Mouse (Mus musculus) kidney, embryonic 14.5 days (tissue): Measurements from ENCODE around the gene Meis3. TPM values are rescaled to one million over a fixed set of nuclear protein-coding genes. Genes with fewer than 3 reads are reported as not detected.
A peak's percentile ranks its signal among the peaks of the same experiment; 100 is the strongest.

Source experiments
- ATAC-seq: fragments of 200-750 bp; cut with Nextera tagmentation; 2 replicates; pipeline ENCODE4 v1.8.0; 2017; ENCODE audit warnings: moderate number of reproducible peaks, mild to moderate bottlenecking, moderate TSS enrichment, moderate library complexity; ENCODE audit not compliant: low FRiP score, low TSS enrichment
- H3K27ac ChIP-seq: fragments of 300-500 bp; sonication (generic); 2 replicates; pipeline ENCODE4 v1.5.1; 2014; ENCODE audit warnings: low read depth, mild to moderate bottlenecking, low read length, moderate library complexity, mixed read lengths
- H3K27me3 ChIP-seq: fragments of 300-500 bp; sonication (generic); 2 replicates; pipeline ENCODE4 v1.6.1; 2014; ENCODE audit warnings: mild to moderate bottlenecking, low read length; ENCODE audit not compliant: control insufficient read depth, insufficient read depth
- H3K36me3 ChIP-seq: fragments of 300-500 bp; sonication (generic); 2 replicates; pipeline ENCODE4 v1.6.1; 2014; ENCODE audit warnings: low read length, mixed read lengths; ENCODE audit not compliant: control insufficient read depth, insufficient read depth
- H3K4me1 ChIP-seq: fragments of 300-500 bp; sonication (generic); 2 replicates; pipeline ENCODE4 v1.6.1; 2014; ENCODE audit warnings: low read length, mixed read lengths; ENCODE audit not compliant: control insufficient read depth, insufficient read depth
- H3K4me2 ChIP-seq: fragments of 300-500 bp; sonication (generic); replicated peaks from 2 replicates; pipeline ENCODE4 v1.6.1; 2014; ENCODE audit warnings: low read depth, mild to moderate bottlenecking, low read length
- H3K4me3 ChIP-seq: fragments of 300-500 bp; sonication (generic); 2 replicates; pipeline ENCODE4 v1.5.1; 2014; ENCODE audit warnings: mild to moderate bottlenecking, low read length
- H3K9ac ChIP-seq: fragments of 300-500 bp; sonication (generic); 2 replicates; pipeline ENCODE4 v1.6.1; 2014; ENCODE audit warnings: low read depth, mild to moderate bottlenecking, low read length, moderate library complexity
- H3K9me3 ChIP-seq: fragments of 300-500 bp; sonication (generic); 2 replicates; pipeline ENCODE4 v1.6.1; 2016; ENCODE audit warnings: low read length; ENCODE audit not compliant: control insufficient read depth
- WGBS: fragments of 180-500 bp; shearing (Covaris S2); extraction: QIAGEN DNeasy Blood & Tissue Kit; methylation state at CpG from one replicate; pipeline ENCODE4 v1.1.7; 2014; 5-methylcytosine and 5-hydroxymethylcytosine counted together
- polyA plus RNA-seq: library from polyadenylated mRNA; unstranded; fragments of >200 nt; fragmentation: Nextera tagmentation; extraction: Ambion mirVana; gene quantifications from 2 replicates; pipeline ENCODE4 v1.2.1, GENCODE M21; 2014

Meis3 gene
- polyA plus RNA-seq, 1 experiment from 2014 or later = 28.0 TPM

DNA sequence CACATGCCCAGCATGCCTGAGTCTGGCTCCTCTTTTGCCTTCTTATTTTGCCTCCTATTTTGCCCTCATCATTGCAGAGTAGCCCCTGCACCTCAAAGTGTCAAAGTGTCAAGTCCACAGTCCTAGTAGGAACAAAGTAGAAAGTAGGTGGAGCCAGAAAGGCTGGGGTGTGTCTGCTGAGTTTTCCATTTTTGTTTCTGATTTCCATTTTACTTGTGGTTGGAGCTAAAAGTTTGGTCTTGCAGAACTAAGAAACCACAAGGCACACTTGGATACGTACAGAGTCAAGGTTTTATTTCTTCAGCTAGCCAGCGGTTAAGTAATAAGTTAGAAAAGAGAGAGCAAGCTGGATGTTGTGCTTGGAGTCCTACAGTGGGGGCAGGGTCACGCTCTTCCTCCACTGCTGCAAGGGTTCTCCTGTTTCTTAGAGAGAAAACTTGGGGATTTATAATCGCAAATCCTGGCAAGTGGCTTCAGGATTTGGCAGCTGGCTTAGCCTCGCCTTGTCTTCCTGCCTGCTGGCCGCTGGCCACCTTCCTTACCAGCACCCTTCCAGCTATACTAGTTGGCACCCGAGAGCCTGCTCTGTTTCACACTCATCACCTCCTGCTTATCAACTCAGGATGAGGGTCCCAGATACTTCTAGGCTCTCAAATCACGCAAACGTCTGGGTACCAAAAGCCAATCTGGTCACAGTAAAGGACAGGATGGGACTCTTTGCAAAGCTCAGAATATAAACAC is 19.6 kb upstream of the Meis3 start:
- no peak overlapping the region for H3K4me2 ChIP-seq
- H3K9ac ChIP-seq = no peak overlapping the region
- no peak overlapping the region for H3K27ac ChIP-seq
- 72% methylated on average over 9 of the region's 9 CpGs for WGBS
- H3K36me3 ChIP-seq = no peaks in the 10 kb centered on the region
- H3K4me3 ChIP-seq = no peak overlapping the region
- no peaks in the 10 kb centered on the region for H3K9me3 ChIP-seq
- ATAC-seq = no peak
- no peaks in the 10 kb centered on the region for H3K4me1 ChIP-seq
- peaks cover 12% of the 10 kb centered on the region for H3K27me3 ChIP-seq

DNA sequence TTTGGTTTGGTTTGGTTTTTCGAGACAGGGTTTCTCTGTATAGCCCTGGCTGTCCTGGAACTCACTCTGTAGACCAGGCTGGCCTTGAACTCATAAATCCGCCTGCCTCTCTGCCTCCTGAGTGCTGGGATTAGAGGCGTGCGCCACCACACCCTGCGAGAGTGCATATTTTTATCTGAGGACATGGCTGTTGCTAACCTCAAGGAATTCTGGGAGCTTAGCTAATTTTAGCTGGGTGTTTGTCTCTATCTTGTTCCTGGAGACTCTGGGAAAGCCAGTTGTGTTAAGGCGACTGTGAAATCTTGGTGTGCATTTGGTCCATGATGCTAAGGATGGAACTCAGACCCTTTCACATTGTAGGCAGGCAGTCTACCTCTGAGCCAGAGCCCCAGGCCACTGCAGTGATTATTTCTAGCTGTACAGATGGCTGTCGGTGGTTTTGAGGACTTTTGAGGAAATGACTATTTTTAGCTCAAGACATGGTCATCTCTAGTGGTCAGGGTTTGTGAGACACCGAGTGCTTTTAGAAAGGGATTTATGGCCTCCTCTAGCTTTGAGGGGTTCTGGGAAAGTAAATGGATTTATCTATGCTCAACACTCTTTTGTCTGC is 18.7 kb upstream of the Meis3 start:
- no peaks in the 10 kb centered on the region for H3K9me3 ChIP-seq
- no peaks in the 10 kb centered on the region for H3K36me3 ChIP-seq
- no peak for ATAC-seq
- no peak overlapping the region for H3K4me3 ChIP-seq
- H3K27me3 ChIP-seq = peaks cover 12% of the 10 kb centered on the region
- H3K4me2 ChIP-seq = no peak overlapping the region
- no peak overlapping the region for H3K9ac ChIP-seq
- 73% methylated on average over 8 of the region's 8 CpGs for WGBS
- H3K27ac ChIP-seq = no peak overlapping the region
- H3K4me1 ChIP-seq = no peaks in the 10 kb centered on the region

DNA sequence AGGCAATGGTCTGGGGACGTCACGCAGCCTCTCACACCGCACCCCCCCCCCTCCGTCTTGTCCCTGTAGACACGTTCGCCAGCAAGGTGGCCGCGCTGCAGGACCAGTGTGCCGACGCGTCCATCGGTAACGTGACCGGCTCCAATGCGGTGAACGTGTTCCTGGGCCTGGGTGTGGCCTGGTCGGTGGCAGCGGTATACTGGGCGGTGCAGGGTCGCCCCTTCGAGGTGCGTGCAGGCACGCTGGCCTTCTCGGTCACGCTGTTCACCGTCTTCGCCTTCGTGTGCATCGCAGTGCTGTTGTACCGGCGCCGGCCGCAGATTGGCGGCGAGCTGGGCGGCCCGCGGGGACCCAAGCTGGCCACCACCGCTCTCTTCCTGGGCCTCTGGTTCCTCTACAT is 16.2 kb upstream of the Meis3 start:
- no peaks in the 10 kb centered on the region for H3K36me3 ChIP-seq
- 0 out of 2 replicates have a peak overlapping the region, but pooled peaks have one; percentile 12 for H3K4me3 ChIP-seq
- H3K27ac ChIP-seq = no peak overlapping the region
- H3K4me1 ChIP-seq = no peaks in the 10 kb centered on the region
- peaks cover 12% of the 10 kb centered on the region for H3K27me3 ChIP-seq
- H3K9me3 ChIP-seq = no peaks in the 10 kb centered on the region
- H3K9ac ChIP-seq = no peak overlapping the region
- peak overlapping the region; percentile 16 for H3K4me2 ChIP-seq
- WGBS = 19% methylated on average over 39 of the region's 39 CpGs
- ATAC-seq = peak; percentile 53; the same call in 1 of the 2 replicates

DNA sequence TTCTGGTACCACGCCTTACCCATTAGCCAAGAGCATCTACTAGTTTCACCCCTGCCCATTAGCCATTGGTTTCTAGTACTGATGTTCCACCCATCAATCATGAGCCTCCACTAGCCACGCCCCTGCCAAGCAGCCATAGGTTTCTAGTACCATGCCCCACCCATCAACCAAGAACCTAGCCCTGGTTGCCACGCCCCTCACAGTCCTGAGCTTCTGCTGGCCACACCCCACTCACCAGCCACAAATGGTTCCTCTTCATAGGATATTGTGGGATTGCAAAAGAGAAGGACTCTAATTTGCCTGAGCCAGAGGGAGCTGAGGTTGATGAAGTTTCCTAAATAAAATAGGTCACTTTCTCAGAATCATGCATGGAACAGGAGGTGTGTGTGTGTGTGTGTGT is 14.2 kb upstream of the Meis3 start:
- H3K4me1 ChIP-seq = no peaks in the 10 kb centered on the region
- H3K9me3 ChIP-seq = no peaks in the 10 kb centered on the region
- no peak overlapping the region for H3K4me3 ChIP-seq
- peaks cover 12% of the 10 kb centered on the region for H3K27me3 ChIP-seq
- no peak for ATAC-seq
- no peaks in the 10 kb centered on the region for H3K36me3 ChIP-seq
- H3K9ac ChIP-seq = no peak overlapping the region
- 58% methylated on average over 3 of the region's 3 CpGs for WGBS
- H3K4me2 ChIP-seq = no peak overlapping the region
- no peak overlapping the region for H3K27ac ChIP-seq

DNA sequence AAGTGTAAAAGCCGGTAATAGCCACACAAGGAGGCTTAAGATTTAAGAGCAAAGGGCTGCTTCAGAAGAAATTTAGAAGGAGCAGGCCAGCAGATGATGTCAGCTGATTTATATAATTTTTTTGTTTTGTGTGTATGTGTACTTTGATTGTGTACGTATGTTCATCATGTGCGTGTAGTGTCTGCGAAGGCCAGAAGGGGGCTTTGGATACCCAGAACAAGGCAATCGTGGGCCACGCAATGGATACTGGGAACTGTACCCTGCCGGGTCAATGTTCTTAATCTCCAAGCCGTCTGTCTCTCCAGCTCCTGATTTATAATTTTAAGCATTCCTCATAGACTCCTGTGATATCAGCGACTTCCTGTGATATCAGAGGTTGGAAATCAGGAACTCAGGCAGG is 13.6 kb upstream of the Meis3 start:
- no peak overlapping the region for H3K9ac ChIP-seq
- no peaks in the 10 kb centered on the region for H3K9me3 ChIP-seq
- no peaks in the 10 kb centered on the region for H3K36me3 ChIP-seq
- no peaks in the 10 kb centered on the region for H3K4me1 ChIP-seq
- H3K27ac ChIP-seq = no peak overlapping the region
- ATAC-seq = no peak
- no peak overlapping the region for H3K4me3 ChIP-seq
- H3K4me2 ChIP-seq = no peak overlapping the region
- 88% methylated on average over 9 of the region's 9 CpGs for WGBS
- H3K27me3 ChIP-seq = peaks cover 12% of the 10 kb centered on the region

DNA sequence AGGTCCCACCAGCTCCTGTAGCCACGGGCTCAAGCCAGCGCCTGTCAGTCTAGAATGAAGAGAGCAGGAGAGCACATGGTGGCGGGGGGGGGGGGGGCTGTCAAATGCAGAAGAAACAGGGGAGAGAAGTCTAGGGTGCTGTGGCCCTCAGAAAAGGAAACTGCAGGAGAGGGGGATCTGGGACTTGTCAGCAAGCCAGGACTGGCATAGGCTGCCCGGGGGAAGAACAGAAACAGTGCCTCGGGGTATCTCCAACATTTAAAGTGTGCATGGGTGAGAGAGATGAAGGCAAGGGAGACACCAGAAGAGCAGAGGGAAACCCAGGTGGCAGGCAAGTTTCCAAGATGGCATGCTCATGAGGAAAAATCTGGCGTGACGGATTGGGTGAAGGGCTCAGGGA is 12.9 kb upstream of the Meis3 start:
- WGBS = 89% methylated on average over 7 of the region's 7 CpGs
- peaks cover 12% of the 10 kb centered on the region for H3K27me3 ChIP-seq
- no peaks in the 10 kb centered on the region for H3K36me3 ChIP-seq
- no peak overlapping the region for H3K27ac ChIP-seq
- H3K4me1 ChIP-seq = no peaks in the 10 kb centered on the region
- no peaks in the 10 kb centered on the region for H3K9me3 ChIP-seq
- H3K4me2 ChIP-seq = no peak overlapping the region
- H3K4me3 ChIP-seq = no peak overlapping the region
- H3K9ac ChIP-seq = no peak overlapping the region
- ATAC-seq = no peak

DNA sequence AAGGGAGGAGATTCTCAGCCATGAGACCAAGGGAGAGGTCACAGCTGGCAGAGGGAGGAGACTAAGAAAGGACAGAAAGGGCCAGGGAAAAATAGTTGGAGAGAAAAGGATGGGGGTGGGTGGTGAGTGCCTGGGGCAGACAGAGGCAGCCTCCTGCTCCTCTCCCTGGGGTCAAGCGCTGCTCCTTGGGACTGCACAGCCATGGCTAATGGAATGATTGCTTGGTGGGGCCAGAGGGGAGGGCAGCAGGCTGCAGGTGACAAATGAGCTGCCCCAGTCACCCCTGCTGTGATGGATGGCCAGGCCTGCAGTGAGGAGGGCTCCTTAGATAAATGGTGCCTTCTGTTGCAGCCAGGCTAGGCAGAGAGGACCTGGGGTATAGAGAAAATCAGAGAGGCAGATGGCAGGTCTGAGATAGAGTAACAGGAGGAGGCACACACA is 2.7 kb upstream of the Meis3 start:
- Histone ChIP-seq H3K4me1 (peaks cover 20% of the 10 kb centered on the region), H3K4me2 (no peak overlapping the region), H3K9me3 (peaks cover 5% of the 10 kb centered on the region; the same call in 1 of the 2 replicates), H3K27ac (no peak overlapping the region; the same call in 1 of the 2 replicates), H3K36me3 (no peaks in the 10 kb centered on the region), H3K4me3 (no peak overlapping the region), H3K27me3 (no peaks in the 10 kb centered on the region), H3K9ac (no peak overlapping the region)
- ATAC-seq = peak; percentile 73
- 13% methylated on average over 1 of the region's 1 CpGs for WGBS

DNA sequence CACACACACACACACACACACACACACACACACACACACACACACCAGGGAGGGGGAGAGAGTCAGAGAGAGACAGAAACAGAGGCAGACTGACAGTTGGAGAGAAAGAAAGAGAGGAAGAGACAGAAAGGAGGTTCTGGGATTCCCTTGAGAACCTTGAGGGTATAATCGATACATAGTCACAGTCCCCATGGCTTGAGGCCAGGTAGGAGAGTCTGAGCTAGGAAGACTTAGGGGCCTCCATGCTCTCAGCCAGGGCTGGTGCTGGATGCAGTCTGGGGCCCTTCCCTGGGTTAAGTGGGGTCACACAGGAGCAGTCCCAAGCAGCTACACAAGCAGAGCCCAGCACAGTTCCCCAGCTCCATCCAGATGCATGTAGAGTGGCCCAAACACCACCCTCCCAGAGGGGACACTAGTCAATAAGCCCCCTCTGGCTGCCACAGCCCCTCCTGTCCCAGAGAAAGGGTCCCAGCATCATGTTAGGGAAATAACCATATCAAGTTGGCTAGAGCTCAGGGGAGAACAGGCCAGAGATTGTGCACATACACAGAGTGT is 2.2 kb upstream of the Meis3 start:
- Histone ChIP-seq H3K4me3 (no peak overlapping the region), H3K36me3 (no peaks in the 10 kb centered on the region), H3K27ac (no peak overlapping the region), H3K4me2 (no peak overlapping the region; the same call in 1 of the 2 replicates), H3K4me1 (peaks cover 20% of the 10 kb centered on the region), H3K27me3 (no peaks in the 10 kb centered on the region), H3K9ac (no peak overlapping the region), H3K9me3 (peaks cover 4% of the 10 kb centered on the region; the same call in 1 of the 2 replicates)
- ATAC-seq = peak; percentile 15
- WGBS = 27% methylated on average over 1 of the region's 1 CpGs

DNA sequence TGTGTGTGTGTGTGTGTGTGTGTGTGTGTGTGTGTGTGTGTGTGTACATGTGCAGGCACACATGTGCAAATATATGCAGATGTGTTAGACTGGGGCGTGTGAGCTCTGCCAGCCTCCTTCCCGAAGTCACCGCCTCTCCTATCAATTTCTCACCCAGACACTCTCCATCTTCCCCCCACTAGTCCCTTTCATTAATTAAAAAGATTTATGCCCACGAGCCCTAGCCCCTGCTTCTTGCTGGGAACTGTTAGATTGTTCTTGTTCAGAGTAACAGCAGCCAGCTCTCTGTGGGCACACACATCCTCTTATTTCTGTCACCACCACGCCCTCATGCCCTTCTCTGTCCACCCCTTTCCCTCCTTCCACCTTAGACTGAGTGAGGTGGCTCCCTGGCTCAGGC is 1.7 kb upstream of the Meis3 start:
- H3K27ac ChIP-seq = peak overlapping the region; percentile 34

More for the DNA sequence above, 1.7 kb upstream of the Meis3 start:
- Histone ChIP-seq H3K27me3 (no peaks in the 10 kb centered on the region), H3K4me2 (no peak overlapping the region), H3K36me3 (no peaks in the 10 kb centered on the region), H3K9me3 (no peaks in the 10 kb centered on the region), H3K9ac (no peak overlapping the region), H3K4me3 (no peak overlapping the region), H3K4me1 (peaks cover 20% of the 10 kb centered on the region)
- WGBS = 6% methylated on average over 5 of the region's 5 CpGs
- ATAC-seq = peak; percentile 14; the same call in 1 of the 2 replicates
